Mouse (Mus musculus): Measurements from ENCODE around the gene Popdc2. TPM values are rescaled to one million over a fixed set of nuclear protein-coding genes. Genes with fewer than 3 reads are reported as not detected.
"Not testable (repeated sequence)": the region's sequence is repeated elsewhere in the genome, so short reads cannot be mapped to it uniquely, and the experiment has no call there.

Popdc2 gene
- total and polyA plus RNA-seq, 2 experiments from 2014 or later: 675 to 982 TPM

GRCm38 (mm10) chr16:38326778-38327397, 35.1 kb upstream of the Popdc2 start:
- WGBS: 80% methylated on average over 11 of the region's 11 CpGs
- TF ChIP-seq EP300 (IDR thresholded peaks at IDR 0.05; ENCODE audit: low read depth): no peak
- TF ChIP-seq CTCF (IDR thresholded peaks at IDR 0.05; ENCODE audit: low read depth): no peak
- Histone ChIP-seq H3K36me3 (replicated peaks; ENCODE audit: control insufficient read depth, insufficient read depth, low read length) (no peaks in the 10 kb centered on the region), H3K27me3 (ENCODE audit: control insufficient read depth, insufficient read depth, low read length) (no peaks in the 10 kb centered on the region), H3K27ac (ENCODE audit: low read depth) (no peak overlapping the region), H3K9ac (replicated peaks; ENCODE audit: low read depth, low read length) (no peak overlapping the region), H3K4me3 (ENCODE audit: low read depth, low read length) (no peak overlapping the region), H3K9me3 (replicated peaks; ENCODE audit: control insufficient read depth, low read length) (no peaks in the 10 kb centered on the region), H3K4me2 (ENCODE audit: low read depth, low read length) (no peak overlapping the region), H3K4me1 (ENCODE audit: control insufficient read depth, insufficient read depth) (no peaks in the 10 kb centered on the region)
- ATAC-seq (ENCODE audit: insufficient read depth, low read depth): no peak
- DNase-seq (ENCODE audit: low spot score): no peak

- no peak for ATAC-seq (ENCODE audit: insufficient read depth, low read depth)
- WGBS: 86% methylated on average over 3 of the region's 3 CpGs
Measured at GRCm38 (mm10) chr16:38329340-38329739, 32.7 kb upstream of the Popdc2 start.

GRCm38 (mm10) chr16:38334431-38334830, 27.6 kb upstream of the Popdc2 start:
- no peaks in the 10 kb centered on the region for H3K36me3 ChIP-seq (replicated peaks; ENCODE audit: control insufficient read depth, insufficient read depth, low read length)
- H3K4me2 ChIP-seq (ENCODE audit: low read depth, low read length): no peak overlapping the region
- H3K4me1 ChIP-seq (ENCODE audit: control insufficient read depth, insufficient read depth): no peaks in the 10 kb centered on the region
- WGBS: 54% methylated on average over 6 of the region's 6 CpGs
- TF ChIP-seq CTCF (IDR thresholded peaks at IDR 0.05; ENCODE audit: low read depth) (no peak), EP300 (IDR thresholded peaks at IDR 0.05; ENCODE audit: low read depth) (no peak)
- no peak overlapping the region for H3K4me3 ChIP-seq (ENCODE audit: low read depth, low read length)
- no peaks in the 10 kb centered on the region for H3K9me3 ChIP-seq (replicated peaks; ENCODE audit: control insufficient read depth, low read length)
- no peak overlapping the region for H3K27ac ChIP-seq (ENCODE audit: low read depth)
- no peaks in the 10 kb centered on the region for H3K27me3 ChIP-seq (ENCODE audit: control insufficient read depth, insufficient read depth, low read length)
- ATAC-seq (ENCODE audit: insufficient read depth, low read depth) (no peak), DNase-seq (ENCODE audit: low spot score) (no peak)
- no peak overlapping the region for H3K9ac ChIP-seq (replicated peaks; ENCODE audit: low read depth, low read length)

More at GRCm38 (mm10) chr16:38329340-38329739, 32.7 kb upstream of the Popdc2 start:
- no peaks in the 10 kb centered on the region for H3K9me3 ChIP-seq (replicated peaks; ENCODE audit: control insufficient read depth, low read length)
- no peak overlapping the region for H3K9ac ChIP-seq (replicated peaks; ENCODE audit: low read depth, low read length)
- H3K27ac ChIP-seq (ENCODE audit: low read depth): no peak overlapping the region
- no peak for DNase-seq (ENCODE audit: low spot score)
- no peak overlapping the region for H3K4me2 ChIP-seq (ENCODE audit: low read depth, low read length)
- TF ChIP-seq CTCF (IDR thresholded peaks at IDR 0.05; ENCODE audit: low read depth): no peak
- no peak for TF ChIP-seq EP300 (IDR thresholded peaks at IDR 0.05; ENCODE audit: low read depth)
- H3K36me3 ChIP-seq (replicated peaks; ENCODE audit: control insufficient read depth, insufficient read depth, low read length): no peaks in the 10 kb centered on the region
- no peaks in the 10 kb centered on the region for H3K27me3 ChIP-seq (ENCODE audit: control insufficient read depth, insufficient read depth, low read length)
- no peaks in the 10 kb centered on the region for H3K4me1 ChIP-seq (ENCODE audit: control insufficient read depth, insufficient read depth)
- H3K4me3 ChIP-seq (ENCODE audit: low read depth, low read length): no peak overlapping the region

GRCm38 (mm10) chr16:38338077-38338476, 23.9 kb upstream of the Popdc2 start:
- not testable (repeated sequence) for H3K27ac ChIP-seq (ENCODE audit: low read depth); H3K27me3 ChIP-seq (ENCODE audit: control insufficient read depth, insufficient read depth, low read length); ATAC-seq (ENCODE audit: insufficient read depth, low read depth); H3K9me3 ChIP-seq (replicated peaks; ENCODE audit: control insufficient read depth, low read length); H3K9ac ChIP-seq (replicated peaks; ENCODE audit: low read depth, low read length); DNase-seq (ENCODE audit: low spot score); H3K36me3 ChIP-seq (replicated peaks; ENCODE audit: control insufficient read depth, insufficient read depth, low read length); H3K4me3 ChIP-seq (ENCODE audit: low read depth, low read length); H3K4me1 ChIP-seq (ENCODE audit: control insufficient read depth, insufficient read depth); H3K4me2 ChIP-seq (ENCODE audit: low read depth, low read length)
- 73% methylated on average over 4 of the region's 4 CpGs for WGBS

GRCm38 (mm10) chr16:38341396-38342324, 20.3 kb upstream of the Popdc2 start, which contains the start of gene Maats1:
TSS of gene Maats1 (minus strand) at chr16:38342143.
- peak; percentile 80 for ATAC-seq (ENCODE audit: insufficient read depth, low read depth)
- no peak for TF ChIP-seq EP300 (IDR thresholded peaks at IDR 0.05; ENCODE audit: low read depth)
- no peak for TF ChIP-seq CTCF (IDR thresholded peaks at IDR 0.05; ENCODE audit: low read depth)
- 0 out of 2 replicates have a peak within 1 kb of the TSS, but pooled peaks have one; percentile 28 for H3K27ac ChIP-seq (ENCODE audit: low read depth)

More at GRCm38 (mm10) chr16:38341396-38342324, 20.3 kb upstream of the Popdc2 start, which contains the start of gene Maats1:
- peak; percentile 83 for DNase-seq (ENCODE audit: low spot score)
- peak within 1 kb of the TSS; percentile 42 for H3K4me3 ChIP-seq (ENCODE audit: low read depth, low read length)
- H3K9ac ChIP-seq (replicated peaks; ENCODE audit: low read depth, low read length): peak within 1 kb of the TSS; percentile 48; the same call in 1 of the 2 replicates
- no peaks in the 10 kb centered on the region for H3K9me3 ChIP-seq (replicated peaks; ENCODE audit: control insufficient read depth, low read length)
- H3K4me2 ChIP-seq (ENCODE audit: low read depth, low read length): peak within 1 kb of the TSS; percentile 62
- H3K27me3 ChIP-seq (ENCODE audit: control insufficient read depth, insufficient read depth, low read length): no peaks in the 10 kb centered on the region
- WGBS: 15% methylated on average over 30 of the region's 30 CpGs
- no peaks in the 10 kb centered on the region for H3K36me3 ChIP-seq (replicated peaks; ENCODE audit: control insufficient read depth, insufficient read depth, low read length)
- peaks cover 8% of the 10 kb centered on the region for H3K4me1 ChIP-seq (ENCODE audit: control insufficient read depth, insufficient read depth)

All from heart, postnatal 0 days (tissue).